Mouse (Mus musculus): ENCODE data around the gene Scrg1.
"Not testable (repeated sequence)": the region's sequence is repeated elsewhere in the genome, so short reads cannot be mapped to it uniquely, and the experiment has no call there.

The Scrg1 gene

GRCm38 (mm10) chr8:57511316-57512118, 55.8 kb downstream of the Scrg1 start, which contains the start of gene Hmgb2:
Gene Hmgb2 (plus strand): TSS chr8:57511907.
- peak; percentile 100 for DNase-seq

GRCm38 (mm10) chr8:57512141-57513056, 56.7 kb downstream of the Scrg1 start:
- peak; percentile 26 to 61 for DNase-seq

- DNase-seq = not testable (repeated sequence)
Observed at GRCm38 (mm10) chr8:57513178-57513661, 57.5 kb downstream of the Scrg1 start.

- not testable (repeated sequence) for DNase-seq
Observed at GRCm38 (mm10) chr8:57516685-57517084, 61.0 kb downstream of the Scrg1 start.

- DNase-seq = no peak
Observed at GRCm38 (mm10) chr8:57517723-57518122, 62.0 kb downstream of the Scrg1 start.

GRCm38 (mm10) chr8:57520186-57520786, 64.6 kb downstream of the Scrg1 start:
- no peak for DNase-seq

All from cerebellum, postnatal 25 days (tissue).